Mouse (Mus musculus): ENCODE measurements at regions not wholly inside any gene's neighbourhood (a gene's known extent, or its start where the extent isn't known, plus 50 kb on each side); places are given as distances from the start of the nearest gene placed in this dataset.

DNA sequence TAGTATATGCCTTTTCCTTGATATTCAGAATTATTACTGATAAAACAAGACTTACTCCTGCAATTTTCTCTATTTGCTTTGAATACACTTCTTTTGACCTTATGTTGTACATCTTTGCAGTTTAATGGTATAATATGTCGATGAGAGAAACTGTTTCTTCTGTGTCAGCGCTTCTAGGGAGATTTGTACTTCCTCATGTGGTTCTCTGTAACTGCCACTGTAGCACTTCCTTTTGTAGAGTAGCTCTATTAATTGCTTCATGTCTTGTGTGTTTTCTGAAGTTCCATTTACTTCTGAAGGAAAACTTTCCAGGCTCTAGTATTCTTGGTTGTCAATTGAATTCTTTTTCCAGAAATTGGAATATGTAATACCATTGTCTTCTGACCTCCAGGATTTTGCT is 323.2 kb downstream of the Ptprc start:
- no peak for DNase-seq

- no peak for DNase-seq
These were observed 328.1 kb downstream of the Ptprc start for GRCm38 (mm10) chr1:137847311-137847923.

DNA sequence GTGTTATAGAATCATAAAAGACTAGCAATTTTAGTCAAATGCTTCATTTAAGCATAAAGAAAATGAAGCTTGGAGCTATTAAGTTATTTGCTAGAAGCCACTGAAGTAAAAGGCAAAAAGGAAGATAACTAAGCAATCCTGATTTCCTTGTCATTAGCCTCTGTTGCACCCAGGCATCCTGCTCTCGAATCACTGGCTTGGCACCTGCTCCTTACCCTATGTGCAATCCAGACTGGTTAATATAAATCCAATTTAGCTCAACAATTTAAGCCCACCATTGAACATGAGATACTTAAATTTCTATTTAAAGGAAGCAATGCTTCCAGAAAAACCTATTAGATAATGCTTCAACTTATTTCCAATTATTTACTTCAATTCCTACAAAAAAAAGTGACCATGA is 328.7 kb downstream of the Ptprc start:
- no peak for DNase-seq

DNA sequence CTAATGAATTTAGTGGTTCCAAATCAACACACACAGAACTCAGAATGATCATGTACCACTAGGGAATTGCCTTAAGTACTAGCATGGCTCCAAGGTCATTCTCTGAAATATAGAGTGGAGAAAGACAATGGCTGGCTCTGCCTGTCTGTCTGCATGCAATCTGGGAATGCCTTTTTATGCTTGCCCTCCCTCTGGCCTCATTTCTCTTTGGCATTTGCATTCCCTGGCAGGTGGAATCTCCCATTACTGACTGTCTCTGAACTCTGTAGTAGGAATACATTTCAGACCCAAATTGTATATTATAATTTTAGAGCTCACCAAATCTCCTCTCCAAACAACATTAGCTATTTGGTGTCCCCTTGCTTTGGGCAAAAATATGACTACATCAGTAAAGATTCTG is 335.0 kb downstream of the Ptprc start:
- no peak for DNase-seq

GRCm38 (mm10) chr1:137839703-137840102 is 335.8 kb downstream of the Ptprc start:
- no peak for DNase-seq

DNA sequence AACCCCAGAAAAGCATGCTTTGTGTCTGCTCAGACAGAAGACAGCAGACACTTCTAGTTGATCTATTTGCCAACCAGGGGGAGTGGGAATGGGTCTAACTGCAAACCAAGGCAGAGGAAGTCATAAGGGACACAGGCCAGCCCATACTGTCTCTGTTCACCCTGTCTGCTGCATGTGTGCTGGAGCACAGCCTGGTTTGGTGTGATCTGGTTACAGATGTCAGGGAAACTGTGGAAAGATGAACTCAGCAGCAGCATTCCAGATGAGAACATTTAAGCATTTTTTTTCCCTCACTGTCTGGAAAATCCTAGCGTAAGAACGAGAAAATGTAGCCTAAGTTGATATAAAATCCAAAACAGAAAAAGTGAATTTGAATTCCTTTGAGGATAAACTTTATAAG is 336.2 kb downstream of the Ptprc start:
- no peak for DNase-seq

DNA sequence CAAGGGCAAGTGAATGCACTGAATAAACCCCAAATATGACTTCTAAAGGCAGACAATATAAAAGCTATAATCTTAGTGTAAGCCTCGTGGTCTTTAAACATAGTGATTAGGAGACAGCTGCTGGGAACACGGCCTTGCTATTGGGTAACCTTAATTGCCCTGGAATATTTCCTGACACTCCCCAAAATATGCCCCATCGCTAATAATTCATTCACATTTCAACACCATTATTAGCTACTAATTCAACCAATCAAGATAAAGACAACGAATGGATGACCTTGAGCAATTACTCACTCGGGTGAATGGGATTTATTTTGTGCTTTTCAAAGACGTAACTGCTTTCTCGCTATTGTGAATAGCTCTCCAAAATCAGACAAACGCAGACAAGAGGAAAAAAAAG is 337.2 kb downstream of the Ptprc start:
- DNase-seq = no peak

- DNase-seq = no peak
These were observed 342.0 kb downstream of the Ptprc start for GRCm38 (mm10) chr1:137833535-137833934.

DNA sequence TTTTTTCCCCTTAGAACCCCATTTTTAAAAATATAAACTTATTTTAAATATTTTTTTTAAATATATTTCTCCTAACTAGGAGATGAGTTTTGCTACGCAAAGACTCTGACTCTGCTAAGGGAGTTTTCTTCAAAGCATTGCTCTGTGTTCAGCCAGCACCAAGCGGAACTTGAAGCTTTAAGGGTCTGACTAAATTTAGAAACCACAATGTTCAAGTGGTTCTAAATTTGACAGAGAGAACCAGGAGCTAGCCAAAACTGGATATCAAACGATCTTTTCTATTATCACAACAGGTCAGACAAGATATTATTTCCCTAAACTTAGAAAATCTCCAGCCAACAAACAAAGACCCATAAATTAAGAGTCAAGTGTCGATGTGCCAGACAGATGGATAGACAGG is 344.2 kb downstream of the Ptprc start:
- DNase-seq = no peak

DNA sequence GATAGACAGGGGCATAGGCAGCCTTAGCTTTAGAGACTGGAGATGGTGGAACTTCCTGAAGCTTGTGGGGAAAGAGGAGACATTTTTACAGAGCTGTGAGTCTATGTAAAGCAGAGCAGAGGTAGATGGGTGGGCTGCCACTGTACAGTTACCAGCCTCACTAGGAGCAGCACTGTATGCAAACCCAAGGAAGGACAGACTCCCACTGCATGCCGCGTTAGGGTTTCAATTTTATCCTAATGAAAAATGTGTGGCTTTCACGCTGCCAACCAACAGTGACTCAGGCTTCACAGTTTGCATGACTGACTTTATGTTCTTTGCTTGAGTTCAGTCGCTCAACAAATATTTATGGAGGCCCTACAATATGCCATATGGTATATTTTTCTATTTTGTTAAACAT is 348.1 kb downstream of the Ptprc start:
- DNase-seq = no peak

DNA sequence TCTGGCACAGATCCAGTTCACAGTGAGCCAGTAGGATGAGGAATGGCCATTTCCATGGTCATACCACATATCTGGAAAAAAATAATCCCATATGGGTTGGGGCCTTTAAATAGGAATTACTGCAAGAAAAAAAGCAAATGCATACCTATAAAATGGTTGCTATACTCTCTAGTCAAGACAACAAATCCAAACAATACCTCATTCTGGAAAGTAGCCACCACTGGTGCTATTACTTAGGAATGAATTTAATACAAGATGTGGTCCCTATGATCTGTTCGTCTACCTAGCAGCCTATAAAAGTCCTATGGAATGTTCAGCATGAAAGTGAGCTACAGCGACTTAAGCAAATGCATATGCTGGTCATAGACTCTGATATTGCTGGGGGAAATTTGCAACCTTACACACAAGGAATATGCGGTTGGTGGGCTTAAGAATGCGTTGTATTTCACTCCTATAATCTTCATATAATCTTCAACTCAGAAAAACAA is 360.1 kb downstream of the Ptprc start:
- DNase-seq = no peak

- no peak for DNase-seq
These were observed 361.0 kb downstream of the Ptprc start for GRCm38 (mm10) chr1:137814556-137814955.

- no peak for DNase-seq
These were observed 361.8 kb downstream of the Ptprc start for GRCm38 (mm10) chr1:137813716-137814115.

DNA sequence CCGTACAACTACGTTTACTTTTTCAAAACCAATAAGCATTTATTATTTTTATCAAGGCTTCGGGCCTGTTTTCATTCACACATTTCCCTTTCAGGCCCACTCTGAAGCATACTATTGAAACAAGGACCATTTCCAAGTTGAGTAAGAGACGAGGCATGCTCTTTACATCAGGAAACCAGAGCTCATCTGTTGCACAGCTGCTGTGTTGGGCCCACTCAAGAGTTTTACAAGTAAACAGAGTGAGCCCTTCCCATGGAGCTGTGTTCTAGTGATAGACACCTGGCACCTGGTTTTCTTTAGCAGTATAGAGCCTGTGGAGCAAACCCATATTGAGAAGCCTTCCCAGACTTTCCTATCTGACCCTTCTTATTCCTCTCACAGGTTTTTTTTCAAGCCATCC is 363.5 kb downstream of the Ptprc start:
- DNase-seq = no peak

DNA sequence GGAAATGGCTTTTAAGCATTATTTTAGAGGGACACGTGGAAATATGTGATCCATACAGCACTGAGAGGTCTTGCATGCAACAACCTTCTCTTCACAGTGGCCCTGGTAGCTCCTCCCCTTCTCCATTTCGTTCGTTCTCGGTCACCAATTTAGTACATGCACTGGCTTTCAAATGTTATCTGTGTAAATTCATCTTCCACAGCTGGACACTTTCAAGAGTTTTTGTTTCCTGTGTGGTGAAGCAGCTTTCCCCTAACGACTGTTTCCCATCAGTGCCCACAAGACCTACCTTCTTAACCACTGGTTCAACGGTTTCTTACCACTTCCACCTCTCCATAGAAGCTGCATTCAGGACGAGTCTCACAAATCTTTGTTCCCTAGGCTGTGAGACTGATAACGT is 368.8 kb downstream of the Ptprc start:
- DNase-seq = no peak

GRCm38 (mm10) chr1:137806252-137806651 is 369.3 kb downstream of the Ptprc start:
- DNase-seq = no peak

DNA sequence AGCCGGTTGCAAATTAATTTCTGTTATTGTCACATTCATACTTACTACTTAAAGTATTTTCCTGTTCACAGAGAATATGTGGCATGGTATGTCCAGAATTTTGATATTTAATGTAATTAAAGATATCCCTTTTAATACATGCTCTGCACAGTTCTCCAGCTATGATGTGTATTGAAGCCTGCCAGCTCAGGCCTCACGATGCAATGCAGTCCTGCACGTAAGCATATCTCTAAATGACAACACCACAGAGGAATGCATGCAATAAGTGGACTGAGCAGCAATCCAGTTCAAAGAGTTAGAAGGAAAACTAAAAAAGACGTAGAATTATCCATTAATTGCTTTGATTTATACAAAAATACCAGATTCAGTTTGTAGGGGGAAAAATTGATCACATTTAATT is 373.4 kb downstream of the Ptprc start:
- DNase-seq = no peak

- no peak for DNase-seq
These were observed 374.8 kb downstream of the Ptprc start for GRCm38 (mm10) chr1:137800752-137801151.

DNA sequence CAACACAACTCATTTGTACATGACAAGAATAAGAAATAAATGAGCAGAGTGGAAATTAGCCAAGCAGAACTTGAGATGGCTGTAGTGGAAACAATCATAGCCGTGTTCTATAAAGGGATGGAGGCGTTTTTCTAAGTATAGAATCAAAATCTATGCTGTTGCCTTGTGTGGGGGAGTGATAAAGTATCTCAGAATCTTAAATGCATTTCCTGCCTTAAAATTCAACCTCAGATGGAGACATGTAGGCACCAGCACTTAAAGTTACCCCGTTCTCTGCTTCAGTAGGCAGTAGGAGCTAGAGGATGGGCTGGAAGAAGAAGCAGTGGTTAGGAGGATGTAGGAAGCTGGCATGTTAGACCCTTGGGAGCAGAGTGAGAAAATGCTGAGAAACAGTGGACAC is 386.7 kb downstream of the Ptprc start:
- DNase-seq = no peak

DNA sequence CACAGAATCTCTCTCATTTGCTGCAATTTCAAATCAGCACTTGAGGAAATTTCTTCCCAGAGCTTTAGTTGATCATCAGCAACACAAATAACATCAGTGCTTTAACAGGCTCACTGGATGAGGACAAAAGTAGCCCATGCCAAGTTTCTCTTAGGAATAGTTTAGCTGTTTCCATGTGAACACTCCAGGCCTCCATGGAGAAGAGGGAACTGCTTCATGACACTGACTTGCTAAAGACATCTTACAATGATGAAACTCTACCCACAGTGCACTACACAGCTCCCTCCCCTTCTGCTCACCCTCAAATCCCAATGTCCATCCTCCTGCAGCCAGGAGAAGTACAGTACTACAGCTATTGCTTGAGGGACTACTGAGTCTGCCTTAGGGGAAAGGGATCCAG is 388.9 kb downstream of the Ptprc start:
- DNase-seq = no peak

DNA sequence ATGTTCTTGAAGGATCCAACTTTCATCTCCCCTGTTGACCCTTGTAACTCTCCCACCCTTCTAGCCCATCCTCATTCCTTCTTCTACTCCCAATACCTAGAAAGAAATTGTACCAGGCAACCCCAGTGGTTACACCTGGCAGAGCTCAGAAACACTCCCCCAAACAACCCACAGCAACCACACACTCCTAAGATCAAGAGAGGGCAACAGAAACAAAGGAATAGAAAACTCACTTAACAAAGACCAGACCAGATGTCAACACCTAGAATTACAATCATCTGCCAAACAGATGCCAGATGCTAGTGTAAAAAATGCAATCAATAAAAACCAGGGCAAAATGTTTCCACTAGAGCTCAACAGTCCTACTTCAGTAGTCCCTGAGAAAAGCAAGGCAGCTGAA is 400.9 kb downstream of the Ptprc start:
- no peak for DNase-seq

DNA sequence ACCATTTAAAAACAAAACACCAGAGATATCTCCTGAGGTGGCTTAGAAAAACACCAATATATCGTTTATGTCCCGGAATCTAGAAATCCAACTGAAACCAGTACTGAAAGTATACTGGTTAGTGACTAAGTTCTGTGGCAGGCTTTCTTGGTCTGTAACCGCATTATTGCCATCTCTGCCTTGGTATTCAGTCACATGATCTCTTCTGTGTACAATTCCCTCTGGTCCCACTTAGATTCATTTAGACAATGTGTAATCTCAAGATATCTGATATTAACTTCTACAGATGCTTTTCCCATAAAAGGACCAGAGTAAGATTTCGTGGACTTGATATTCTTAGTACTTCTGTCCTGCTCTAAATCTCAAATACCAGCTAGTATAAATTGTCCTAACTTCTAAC is 414.7 kb downstream of the Ptprc start:
- no peak for DNase-seq

GRCm38 (mm10) chr1:137751446-137751961 is 424.0 kb downstream of the Ptprc start:
- DNase-seq = peak; percentile 52 to 59

DNA sequence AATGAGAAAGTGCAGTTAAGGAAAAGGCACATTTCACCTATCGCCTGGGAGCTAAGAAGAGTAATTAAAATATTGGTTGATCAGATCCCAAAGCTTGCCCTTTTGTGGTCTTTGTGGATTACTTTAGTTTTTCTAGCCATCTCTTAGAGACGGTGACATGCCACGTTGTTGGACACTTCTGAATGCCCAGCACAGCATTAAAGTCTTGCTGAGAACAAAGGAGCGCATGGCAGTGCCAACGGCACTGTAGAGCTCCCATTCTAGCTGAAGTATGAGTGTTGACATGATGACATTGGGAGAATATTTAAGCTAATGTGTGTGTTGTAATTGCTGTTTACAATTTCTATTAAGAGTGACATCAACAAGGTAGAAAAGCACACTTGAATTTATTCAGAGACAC is 424.6 kb downstream of the Ptprc start:
- DNase-seq = no peak

DNA sequence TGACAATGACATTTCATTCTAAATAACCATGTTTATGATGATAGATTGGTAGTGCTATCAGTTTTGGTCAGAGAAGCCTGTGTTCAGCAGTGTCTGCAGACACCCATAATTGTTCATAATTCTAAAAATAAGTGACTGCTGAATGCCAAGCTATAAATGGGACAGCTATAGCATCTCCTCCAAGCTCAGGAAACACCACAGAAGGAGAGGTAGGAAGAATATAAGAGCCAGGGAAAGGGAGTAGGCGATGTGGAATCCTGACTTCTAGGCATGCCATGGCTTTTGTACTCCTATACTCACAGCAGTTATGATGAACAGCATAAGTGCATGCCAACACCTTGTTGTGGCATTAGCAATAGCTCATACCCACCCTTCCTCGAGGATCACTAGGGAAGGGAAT is 429.4 kb downstream of the Ptprc start:
- no peak for DNase-seq

Data from lung, adult 18-20 months (tissue).